Mouse (Mus musculus) c-Kit-positive CD71-positive TER-119-positive erythroid progenitor cells, embryonic 14.5 days (primary cell): ENCODE results near the gene Mymx.
A peak's percentile ranks its signal among the peaks of the same experiment; 100 is the strongest.

ENCODE experiments used
- DNase-seq: peaks from one replicate; pipeline ENCODE4 v3.0.0-alpha.2; 2013; ENCODE audit warnings: low spot score

Mymx gene

DNA sequence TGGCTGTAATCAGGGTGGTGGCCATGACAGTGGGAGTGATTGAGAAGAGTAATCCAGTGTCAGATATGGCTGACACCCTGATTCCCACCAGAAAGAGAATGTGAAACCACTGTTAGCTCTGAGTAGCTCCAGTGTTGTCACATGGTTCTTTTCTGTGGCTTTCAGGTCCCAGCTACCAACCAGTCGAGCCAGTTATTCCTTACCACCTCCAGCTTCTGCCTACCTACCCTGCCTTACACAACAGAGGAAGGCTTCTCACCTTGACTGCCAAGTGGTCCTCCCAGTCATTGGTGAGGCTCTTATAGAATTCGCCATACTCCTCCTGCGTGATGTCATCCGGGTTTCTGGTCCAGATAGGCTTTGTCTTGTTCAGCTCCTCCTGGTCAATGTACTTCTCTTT, 31.9 kb downstream of the Mymx start:
- no peak for DNase-seq

DNA sequence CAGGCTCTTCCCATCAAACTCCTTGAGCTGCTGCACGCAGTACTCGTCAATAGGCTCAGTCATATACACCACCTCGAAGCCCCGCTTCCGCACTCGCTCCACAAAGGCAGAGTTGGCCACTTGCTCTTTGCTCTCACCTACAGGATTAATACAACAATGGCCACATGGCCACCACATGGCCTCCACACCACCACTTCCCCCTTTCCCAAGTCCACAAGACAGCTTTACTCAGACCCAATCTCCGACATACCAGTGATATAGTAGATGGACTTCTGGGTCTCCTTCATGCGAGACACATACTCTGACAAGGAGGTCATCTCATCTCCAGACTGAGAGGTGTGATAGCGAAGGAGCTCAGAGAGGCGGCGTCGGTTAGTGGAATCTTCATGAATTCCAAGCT, 32.9 kb downstream of the Mymx start:
- DNase-seq, result no peak

DNA sequence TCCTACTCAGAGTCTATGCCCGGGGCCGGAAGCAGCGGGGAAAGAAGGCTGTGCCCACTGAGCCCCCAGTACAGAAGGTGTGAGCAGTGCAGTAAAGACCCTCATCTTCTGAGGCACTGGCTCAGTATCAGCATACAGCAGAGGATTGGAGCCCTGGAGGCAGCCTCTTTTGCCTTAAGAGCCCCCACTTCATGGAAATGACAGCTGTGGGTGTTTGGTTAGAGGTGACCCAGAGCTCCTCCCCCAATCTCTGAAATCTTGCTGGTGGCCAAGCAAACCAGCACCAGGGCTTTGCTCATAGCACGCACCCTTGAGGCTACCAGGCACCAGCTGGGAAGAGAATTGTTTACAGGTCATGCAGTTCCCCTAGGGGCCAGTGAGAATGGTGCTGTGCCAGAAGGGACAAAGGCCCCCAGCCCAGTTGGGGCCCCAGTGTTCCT, 34.7 kb downstream of the Mymx start:
- no peak for DNase-seq

- no peak for DNase-seq
These were observed 35.3 kb downstream of the Mymx start for GRCm38 (mm10) chr17:45566360-45567161.

- no peak for DNase-seq
These were observed 35.9 kb downstream of the Mymx start for GRCm38 (mm10) chr17:45566031-45566359.

GRCm38 (mm10) chr17:45565103-45565502, 36.8 kb downstream of the Mymx start:
- DNase-seq, result no peak

GRCm38 (mm10) chr17:45564531-45565084, 37.3 kb downstream of the Mymx start:
- no peak for DNase-seq

DNA sequence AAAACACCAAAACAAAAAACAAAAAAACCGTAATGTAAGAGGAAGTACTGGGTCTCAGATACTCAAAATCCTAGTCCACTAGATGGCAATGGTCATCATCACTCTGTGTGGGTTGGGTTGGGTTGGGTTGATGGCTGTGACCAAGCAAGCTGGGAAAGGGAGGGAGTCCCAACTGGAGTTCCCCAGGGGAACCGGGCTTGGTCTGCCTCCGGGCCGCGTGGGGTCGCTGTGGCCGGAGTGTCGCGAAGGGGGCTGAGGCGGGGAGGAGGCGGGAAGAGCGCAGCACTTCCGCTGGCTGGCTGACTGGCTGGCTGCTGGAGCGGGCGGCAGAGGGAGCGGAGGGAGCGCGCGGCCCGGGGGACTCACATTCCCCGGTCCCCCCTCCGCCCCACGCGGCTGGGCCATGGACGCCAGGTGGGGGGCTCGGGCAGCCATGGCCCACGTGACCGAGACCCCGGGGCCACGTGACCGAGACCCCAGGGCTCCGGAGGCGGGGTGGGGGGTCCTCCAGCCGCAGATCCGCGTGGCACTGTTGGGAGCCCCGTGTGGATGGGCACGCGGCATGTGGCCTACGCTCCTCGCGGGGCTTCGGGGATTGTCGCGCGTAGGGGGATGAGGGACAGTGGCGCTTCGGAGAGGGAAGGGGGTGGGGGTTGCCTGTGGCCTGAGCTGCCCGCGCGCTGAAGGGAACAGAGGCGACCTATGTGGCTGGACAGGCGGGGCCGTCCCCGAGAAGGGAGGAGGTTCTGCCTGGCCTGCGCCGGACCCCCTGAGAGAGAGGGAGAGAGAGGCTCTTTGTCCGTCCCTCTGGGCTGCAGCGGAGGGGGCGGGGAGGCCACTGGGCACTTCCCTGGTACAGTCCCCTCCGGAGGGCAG, 38.0 kb downstream of the Mymx start, which contains the start of gene Slc35b2:
TSS of gene Slc35b2 (plus strand) at position 220 of the 876 bp plus-strand sequence.
- no peak for DNase-seq

DNA sequence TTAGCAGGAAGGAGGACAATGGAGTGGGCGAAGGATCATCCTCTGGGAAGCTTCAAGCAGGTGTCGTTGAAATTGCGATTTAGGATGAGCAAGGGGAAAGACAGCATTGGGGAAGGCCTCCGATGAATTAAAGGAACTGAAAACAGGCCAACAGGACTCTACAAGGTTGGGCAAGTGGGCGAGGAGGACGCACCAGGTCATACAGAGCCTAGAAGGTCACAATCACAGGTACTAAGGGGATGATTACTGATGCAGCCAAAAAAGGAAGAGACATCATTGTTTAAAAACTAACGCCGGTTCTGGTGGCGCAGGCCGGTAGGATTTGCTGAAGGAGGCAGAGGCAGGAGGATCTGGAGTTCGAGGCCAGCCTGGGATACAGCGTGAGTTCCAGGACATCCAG, 38.7 kb downstream of the Mymx start:
- no peak for DNase-seq

DNA sequence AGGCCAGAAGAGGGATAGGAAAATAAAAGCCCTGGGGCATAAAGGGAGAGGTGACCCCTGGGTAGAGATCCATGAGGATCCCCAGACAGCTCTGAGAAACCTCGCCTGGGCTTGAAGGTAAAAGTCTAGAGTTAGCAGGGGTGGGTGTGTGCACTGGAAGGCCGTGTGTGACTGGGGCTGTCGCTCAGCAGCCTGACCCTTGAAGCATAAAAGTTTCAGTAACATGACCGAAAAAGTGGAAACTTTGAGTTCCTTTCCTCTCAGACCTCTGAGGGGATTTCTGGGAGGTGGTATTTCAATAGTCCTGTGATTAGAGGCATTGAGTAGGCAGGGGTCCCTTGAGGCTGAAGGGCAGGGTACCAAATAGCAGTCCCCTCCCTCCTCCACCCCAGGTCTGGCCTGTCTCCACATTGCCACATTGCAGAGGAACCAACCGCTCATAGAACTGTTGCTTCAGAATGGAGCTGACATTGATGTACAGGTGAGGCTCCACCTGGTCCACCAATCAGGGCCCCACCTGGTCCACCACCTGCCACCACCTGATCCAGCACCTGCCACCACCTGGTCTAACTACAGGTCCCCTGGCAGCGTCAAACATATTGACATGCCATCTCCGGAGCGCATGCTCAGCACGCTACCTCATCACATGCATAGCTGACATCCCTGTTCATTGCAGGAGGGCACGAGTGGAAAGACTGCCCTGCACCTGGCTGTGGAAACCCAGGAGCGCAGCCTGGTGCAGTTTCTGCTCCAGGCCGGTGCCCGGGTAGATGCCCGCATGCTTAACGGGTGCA, 42.0 kb downstream of the Mymx start:
- DNase-seq, result no peak

DNA sequence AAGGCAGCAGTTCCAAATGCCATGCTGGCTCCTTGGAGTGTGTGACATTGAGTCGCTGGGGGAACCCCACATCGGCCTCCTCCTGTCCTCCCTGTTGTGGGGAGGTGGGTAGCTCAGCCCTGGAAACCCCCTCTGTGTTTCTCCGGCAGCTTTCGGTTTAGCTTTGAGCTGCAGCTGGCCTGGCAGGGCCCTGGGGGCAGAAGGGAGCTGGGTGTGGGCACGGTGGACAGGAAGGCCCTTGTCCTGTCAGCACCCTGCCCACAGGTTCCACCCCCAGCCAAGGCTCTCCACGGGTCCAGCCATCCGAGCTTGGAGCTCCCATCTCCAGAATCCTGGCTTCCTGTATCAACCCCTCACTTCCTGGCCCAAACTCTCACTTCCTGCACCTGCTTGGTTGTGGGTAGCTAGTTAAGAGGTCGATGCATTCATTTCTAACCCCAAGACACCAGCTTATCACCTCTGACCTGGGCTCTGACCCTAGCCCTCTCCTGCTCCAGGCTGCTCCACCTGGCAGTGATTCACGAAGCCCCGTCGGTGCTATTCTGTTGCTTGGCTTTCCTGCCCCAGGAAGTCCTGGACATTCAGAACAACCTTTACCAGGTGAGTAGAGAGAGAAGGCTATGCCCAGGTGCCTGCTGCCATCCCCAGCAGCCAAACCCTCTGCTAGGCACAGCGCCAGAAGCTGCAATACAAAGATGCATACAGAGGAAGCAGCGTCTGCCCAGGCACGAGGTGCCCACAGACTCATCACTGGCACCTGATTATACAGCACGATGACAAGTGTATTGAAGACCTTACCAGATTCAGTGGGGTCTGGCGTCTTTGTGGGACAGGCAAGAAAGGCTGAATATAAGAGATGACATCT, 43.7 kb downstream of the Mymx start:
- no peak for DNase-seq

DNA sequence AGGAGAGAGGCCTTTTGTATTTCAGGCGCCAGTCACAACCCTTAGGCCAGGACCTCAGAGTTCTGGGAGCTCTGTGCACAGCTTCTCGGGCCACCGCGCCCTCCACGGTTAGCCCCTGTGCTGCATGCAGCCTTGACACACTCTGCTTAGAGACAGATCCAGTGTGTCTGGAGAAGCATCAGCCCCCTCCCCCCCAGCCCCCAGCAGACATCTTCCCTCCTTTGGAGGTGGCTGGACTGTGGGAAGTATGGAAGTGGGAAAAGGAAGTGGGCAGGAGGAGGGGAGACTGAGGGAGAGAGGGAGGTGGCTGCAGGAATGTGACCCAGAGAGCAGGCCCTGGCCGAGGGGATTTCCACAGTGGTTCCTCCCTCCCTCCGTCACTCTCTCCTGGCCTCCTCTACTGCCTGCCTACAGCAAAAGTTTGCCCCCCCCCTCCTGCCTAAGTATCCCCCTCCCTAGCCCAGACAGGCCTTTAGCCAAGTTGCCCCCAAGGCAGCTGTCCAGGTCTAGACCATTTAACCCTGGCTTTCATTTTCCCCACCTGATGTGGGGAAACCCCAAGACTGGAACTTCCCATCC, 44.6 kb downstream of the Mymx start:
- DNase-seq, result no peak

GRCm38 (mm10) chr17:45556514-45557245, 45.2 kb downstream of the Mymx start:
- DNase-seq, result no peak

DNA sequence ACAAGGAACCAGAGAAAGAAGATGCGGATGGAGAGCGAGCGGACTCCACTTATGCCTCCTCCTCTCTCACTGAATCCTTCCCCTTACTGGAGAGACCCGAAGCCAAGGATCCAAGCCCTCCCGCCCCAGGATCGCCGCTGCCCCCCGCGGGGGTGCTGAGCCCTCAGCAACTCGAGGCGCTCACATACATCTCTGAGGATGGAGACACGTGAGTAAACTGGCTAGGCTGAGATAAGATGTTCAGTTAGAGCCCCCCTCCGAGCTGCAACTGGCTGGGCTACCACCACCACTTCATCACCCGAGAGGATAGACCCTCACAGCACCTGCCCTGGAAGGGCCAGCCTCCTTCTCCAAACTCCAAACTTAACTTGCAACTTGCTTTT, 45.8 kb downstream of the Mymx start:
- DNase-seq, result no peak

- DNase-seq, result peak; percentile 88
These were observed 46.3 kb downstream of the Mymx start, which contains the start of gene Nfkbie for GRCm38 (mm10) chr17:45555452-45556106. Gene Nfkbie, plus strand, starts transcription at chr17:45555703.

DNA sequence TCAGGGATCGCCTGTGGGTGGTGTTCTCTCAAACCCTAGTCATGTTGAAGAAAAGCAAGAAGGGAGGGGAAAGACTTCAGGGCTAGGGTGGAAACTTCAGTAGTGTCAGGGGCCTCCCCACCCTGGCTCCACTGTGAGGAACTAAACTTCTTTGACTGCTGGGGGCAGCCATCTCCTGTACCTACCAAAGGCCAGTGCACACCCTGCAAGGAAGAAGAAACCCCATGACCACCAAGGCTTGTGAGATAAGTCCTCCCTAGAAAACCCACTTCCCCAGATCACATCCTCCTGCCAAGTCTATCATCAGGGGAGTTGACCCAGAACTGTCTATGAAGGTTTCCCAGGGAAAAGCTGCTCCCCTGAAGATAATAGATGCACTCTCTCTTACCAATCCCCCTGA, 47.5 kb downstream of the Mymx start:
- no peak for DNase-seq

- DNase-seq, result no peak
These were observed 48.8 kb downstream of the Mymx start for GRCm38 (mm10) chr17:45553065-45553464.

GRCm38 (mm10) chr17:45551816-45552451, 50.0 kb downstream of the Mymx start:
- DNase-seq, result no peak

GRCm38 (mm10) chr17:45551249-45551796, 50.6 kb downstream of the Mymx start:
- DNase-seq, result no peak
